Mouse (Mus musculus) frontal cortex, postnatal 36 days (tissue): Measurements from ENCODE around the gene Mxd4.

Source experiments
- DNase-seq, 2 experiments: peaks; one replicate each; pipeline ENCODE4 v3.0.0; 2022; ENCODE audit warnings: low spot score in 2 of 2

Mxd4 gene

GRCm38 (mm10) chr5:34170726-34171125 lies 16.8 kb downstream of the Mxd4 start:
- DNase-seq = peak; percentile 39 to 49

DNA sequence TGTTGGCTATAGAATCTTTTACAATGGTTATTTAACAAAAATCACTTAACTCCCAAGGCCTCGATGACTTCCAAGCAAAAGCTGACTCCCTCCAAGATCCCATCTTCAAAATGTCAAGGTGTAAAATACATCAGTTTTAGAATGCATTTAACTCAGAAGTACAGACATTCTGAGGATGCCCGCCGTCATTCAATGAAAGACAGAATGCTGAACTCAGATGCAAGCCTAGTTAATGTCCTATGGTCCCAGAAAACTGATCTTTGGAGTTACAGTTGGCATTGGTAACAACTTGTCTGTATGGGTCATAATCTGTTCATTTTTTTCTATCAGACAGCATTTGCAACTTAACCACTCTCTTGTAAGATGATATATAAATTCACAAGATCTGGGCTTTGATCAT lies 17.6 kb downstream of the Mxd4 start:
- DNase-seq = no peak

- peak; percentile 97 for DNase-seq
These were observed 18.3 kb downstream of the Mxd4 start, which contains the start of the genes Poln and Haus3 for GRCm38 (mm10) chr5:34168950-34169891. Poln (minus strand) TSS chr5:34169448. Haus3 (minus strand) TSS chr5:34169527.

- DNase-seq = no peak
These were observed 19.7 kb downstream of the Mxd4 start for GRCm38 (mm10) chr5:34167857-34168256.

DNA sequence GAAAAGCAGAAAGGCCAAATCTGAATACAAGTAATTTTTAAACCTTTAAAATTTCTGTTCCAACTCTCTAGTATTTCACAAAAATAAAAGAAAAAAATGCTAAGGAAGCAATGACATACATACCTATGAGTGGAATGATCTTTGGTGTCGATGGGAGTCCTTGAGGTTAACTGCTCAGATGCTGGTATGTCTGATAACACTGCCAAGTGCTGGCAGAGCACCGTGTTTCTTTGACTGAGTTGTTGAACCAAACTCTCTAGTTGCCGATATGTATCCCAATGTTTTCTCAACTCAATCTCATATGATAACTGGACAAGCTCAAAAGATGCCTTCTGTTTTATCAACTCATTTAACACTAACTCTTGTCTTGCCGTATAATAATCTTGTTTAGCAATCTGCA lies 21.7 kb downstream of the Mxd4 start:
- DNase-seq = no peak

GRCm38 (mm10) chr5:34148476-34148875 lies 39.0 kb downstream of the Mxd4 start:
- DNase-seq = no peak

- no peak for DNase-seq
These were observed 40.0 kb downstream of the Mxd4 start for GRCm38 (mm10) chr5:34147554-34147953.

- peak; percentile 27 to 30 for DNase-seq
These were observed 47.8 kb downstream of the Mxd4 start for GRCm38 (mm10) chr5:34139751-34140150.

DNA sequence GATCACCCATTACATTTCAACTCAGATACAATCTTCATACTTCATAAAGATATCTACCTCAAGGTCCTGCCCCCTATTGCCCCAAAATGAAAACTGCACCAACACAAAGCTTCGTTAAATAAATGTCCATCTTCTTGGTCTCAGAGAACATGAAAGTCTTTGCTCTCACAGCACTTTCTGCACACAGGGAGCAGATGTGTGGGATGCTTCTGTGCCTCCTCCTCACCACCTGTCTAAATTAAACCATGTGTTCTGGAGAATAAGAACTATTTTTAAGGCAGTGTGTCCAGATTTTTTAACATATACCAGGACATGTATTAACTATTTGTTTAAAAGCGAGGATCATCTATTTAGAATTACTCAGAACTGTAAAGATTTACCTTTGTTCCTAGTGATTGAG lies 54.8 kb downstream of the Mxd4 start:
- DNase-seq = peak in 1 of 2 experiments; percentile 34

- no peak for DNase-seq
These were observed 63.4 kb downstream of the Mxd4 start for GRCm38 (mm10) chr5:34124131-34124530.
